Mouse (Mus musculus) B cell, adult 62 days (primary cell): ENCODE measurements around the gene Angptl3. TPM values are rescaled to one million over a fixed set of nuclear protein-coding genes. Genes with fewer than 3 reads are reported as not detected.

ENCODE experiments used
- total RNA-seq: library from RNA; stranded (reverse); gene quantifications from 4 replicates; pipeline ENCODE4 v1.2.4, GENCODE M21; 2023

The Angptl3 gene
- total RNA-seq = not detected in 4 replicates

DNA sequence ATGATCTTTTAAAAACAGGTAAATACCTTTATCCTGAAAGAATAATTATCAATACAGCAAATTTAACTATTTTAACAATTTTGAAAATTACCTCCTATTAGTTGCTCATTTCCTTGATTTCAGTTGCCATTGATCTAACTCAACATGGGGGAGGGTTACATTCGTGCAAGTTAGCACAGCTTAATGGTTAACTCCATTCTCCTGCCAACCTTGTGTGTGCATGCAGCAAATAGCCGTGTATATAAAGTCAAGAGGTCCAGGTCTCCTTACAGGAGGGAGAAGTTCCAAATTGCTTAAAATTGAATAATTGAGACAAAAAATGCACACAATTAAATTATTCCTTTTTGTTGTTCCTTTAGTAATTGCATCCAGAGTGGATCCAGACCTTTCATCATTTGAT is at the start of gene Angptl3:
Angptl3 (plus strand) TSS at position 269 of the 400 bp plus-strand sequence.

Other genes starting within 250 kb of the Angptl3 start
- not detected in 4 replicates for gene Kank4, start 213.4 kb upstream of the Angptl3 start, total RNA-seq
- gene I0C0044D17Rik, start 207.1 kb upstream of the Angptl3 start, total RNA-seq = not detected in 4 replicates
- gene Usp1, start 107.1 kb upstream of the Angptl3 start, total RNA-seq = 38.6 to 50.8 TPM (median 45.9 TPM) in 4 replicates
- gene Dock7, start 90.0 kb downstream of the Angptl3 start, total RNA-seq = 1.2 to 2.9 TPM (median 2.1 TPM) in 4 replicates
- gene Atg4c, start 163.0 kb downstream of the Angptl3 start, total RNA-seq = 4.2 to 9.4 TPM (median 6.5 TPM) in 4 replicates